Mouse (Mus musculus): ENCODE measurements around the gene Smok3a.
"Not testable (repeated sequence)": the region's sequence is repeated elsewhere in the genome, so short reads cannot be mapped to it uniquely, and the experiment has no call there.

- not testable (repeated sequence) for TF ChIP-seq HCFC1 (IDR thresholded peaks at IDR 0.05; ENCODE audit: borderline replicate concordance, insufficient read depth, low read length); ZNF384 (IDR thresholded peaks at IDR 0.05; ENCODE audit: low read depth, low read length); MAFK (IDR thresholded peaks at IDR 0.05; ENCODE audit: insufficient read depth, low read depth, low read length); ZC3H11A (IDR thresholded peaks at IDR 0.05; ENCODE audit: borderline replicate concordance, low read depth, low read length)
Measured at GRCm38 (mm10) chr5:138052894-138053293, 31.8 kb downstream of the Smok3a start, which contains the start of gene Smok3c.

Measured in ES-E14 (cell line).